Mouse (Mus musculus) brown adipose tissue, adult 24 weeks (tissue): Measurements from ENCODE around the gene Ptpn18. TPM values are rescaled to one million over a fixed set of nuclear protein-coding genes. Genes with fewer than 3 reads are reported as not detected.
"Not testable (repeated sequence)": the region's sequence is repeated elsewhere in the genome, so short reads cannot be mapped to it uniquely, and the experiment has no call there.

Experiments
- H3K27ac ChIP-seq: fragments of 200-500 bp; replicated peaks from 2 replicates; pipeline ENCODE4 v1.5.1; 2012; ENCODE audit warnings: low read depth, mild to moderate bottlenecking, low read length
- H3K4me1 ChIP-seq: fragments of 200-500 bp; 2 replicates; pipeline ENCODE4 v1.6.1; 2012; ENCODE audit warnings: low read length, mixed read lengths; ENCODE audit not compliant: control insufficient read depth, insufficient read depth, insufficient read length
- H3K4me3 ChIP-seq: fragments of 200-500 bp; 2 replicates; pipeline ENCODE4 v1.5.1; 2012; ENCODE audit warnings: low read depth, mild to moderate bottlenecking, low read length, moderate library complexity; ENCODE audit not compliant: insufficient read depth
- polyA plus RNA-seq: library from polyadenylated mRNA; stranded (reverse); fragments of >200 nt; gene quantifications from 2 replicates; pipeline ENCODE4 v1.2.4, GENCODE M21; 2012; ENCODE audit not compliant: missing spikeins, insufficient read depth, insufficient read length

Ptpn18 gene
- 4.3 and 10.1 TPM in 2 replicates for polyA plus RNA-seq

- H3K4me3 ChIP-seq, result peak within 1 kb of the TSS; percentile 67
- H3K27ac ChIP-seq, result peak within 1 kb of the TSS; percentile 49
- no peaks in the 10 kb centered on the region for H3K4me1 ChIP-seq
Measured at GRCm38 (mm10) chr1:34459284-34460060, at the start of gene Ptpn18. Ptpn18 (plus strand) TSS chr1:34459762.

GRCm38 (mm10) chr1:34428466-34428865 lies 31.1 kb upstream of the Ptpn18 start:
- Histone ChIP-seq H3K4me1 (no peaks in the 10 kb centered on the region), H3K27ac (no peak overlapping the region), H3K4me3 (no peak overlapping the region)

GRCm38 (mm10) chr1:34429281-34429680 lies 30.3 kb upstream of the Ptpn18 start:
- Histone ChIP-seq H3K4me3 (no peak overlapping the region), H3K4me1 (peaks cover 4% of the 10 kb centered on the region; the same call in 1 of the 2 replicates), H3K27ac (no peak overlapping the region)

GRCm38 (mm10) chr1:34430981-34431380 lies 28.6 kb upstream of the Ptpn18 start:
- H3K4me3 ChIP-seq, result no peak overlapping the region
- peaks cover 4% of the 10 kb centered on the region; the same call in 1 of the 2 replicates for H3K4me1 ChIP-seq
- H3K27ac ChIP-seq, result no peak overlapping the region

- Histone ChIP-seq H3K4me1 (peaks cover 4% of the 10 kb centered on the region; the same call in 1 of the 2 replicates), H3K27ac (no peak overlapping the region), H3K4me3 (no peak overlapping the region)
Measured at GRCm38 (mm10) chr1:34431431-34431830, 28.1 kb upstream of the Ptpn18 start.

GRCm38 (mm10) chr1:34432411-34432775 lies 27.2 kb upstream of the Ptpn18 start:
- peaks cover 4% of the 10 kb centered on the region; the same call in 1 of the 2 replicates for H3K4me1 ChIP-seq
- H3K27ac ChIP-seq, result no peak overlapping the region
- H3K4me3 ChIP-seq, result peak overlapping the region; percentile 63

- peak overlapping the region; percentile 63 for H3K4me3 ChIP-seq
- H3K27ac ChIP-seq, result peak overlapping the region; percentile 52
- H3K4me1 ChIP-seq, result peaks cover 4% of the 10 kb centered on the region; the same call in 1 of the 2 replicates
Measured at GRCm38 (mm10) chr1:34432776-34433481, 26.6 kb upstream of the Ptpn18 start.

GRCm38 (mm10) chr1:34433891-34434521 lies 25.6 kb upstream of the Ptpn18 start:
- peak overlapping the region; percentile 72; the same call in 1 of the 2 replicates for H3K27ac ChIP-seq
- H3K4me3 ChIP-seq, result peak overlapping the region; percentile 61
- peaks cover 6% of the 10 kb centered on the region for H3K4me1 ChIP-seq

GRCm38 (mm10) chr1:34434660-34435160 lies 24.9 kb upstream of the Ptpn18 start:
- Histone ChIP-seq H3K27ac (peak overlapping the region; percentile 71), H3K4me3 (peak overlapping the region; percentile 60), H3K4me1 (peaks cover 6% of the 10 kb centered on the region)

GRCm38 (mm10) chr1:34435371-34436120 lies 24.0 kb upstream of the Ptpn18 start:
- Histone ChIP-seq H3K27ac (peak overlapping the region; percentile 71), H3K4me1 (peaks cover 9% of the 10 kb centered on the region), H3K4me3 (peak overlapping the region; percentile 60)

GRCm38 (mm10) chr1:34436374-34436773 lies 23.2 kb upstream of the Ptpn18 start:
- H3K27ac ChIP-seq, result no peak overlapping the region
- H3K4me1 ChIP-seq, result peaks cover 9% of the 10 kb centered on the region
- H3K4me3 ChIP-seq, result no peak overlapping the region

- H3K27ac ChIP-seq, H3K4me3 ChIP-seq, H3K4me1 ChIP-seq: not testable (repeated sequence)
Measured at GRCm38 (mm10) chr1:34437366-34437765, 22.2 kb upstream of the Ptpn18 start.

GRCm38 (mm10) chr1:34438381-34439051 lies 21.0 kb upstream of the Ptpn18 start:
- Histone ChIP-seq H3K4me3 (peak overlapping the region; percentile 79), H3K27ac (no peak overlapping the region), H3K4me1 (peaks cover 9% of the 10 kb centered on the region)
